In genomic region chr9:85455382-85455781, GRCm38 (mm10) we compare ENCODE assay signal across 28 mouse cellular contexts.
DNase-seq lines count a peak whose midpoint lies in the region; ATAC-seq and TF ChIP-seq lines count a peak whose summit lies in the region.
"Had no signal": no experiment of that assay in that cellular context is flagged by ENCODE, and none has a peak within 500 bp of the region (broad histone marks: within the 10 kb centered on the region; RNA-seq: fewer than 3 reads in every experiment).

No protein-coding gene starts in this region.

- H3K9ac ChIP-seq in forebrain, postnatal 0 days, result no peak overlapping the region
- H3K9ac ChIP-seq in forebrain, embryonic 12.5 days, result no peak overlapping the region
- no peak overlapping the region for H3K9ac ChIP-seq in lung, postnatal 0 days (replicated peaks; ENCODE audit: low read depth)
- H3K9ac ChIP-seq in heart, embryonic 12.5 days, result no peak overlapping the region
- H3K9ac ChIP-seq: embryonic facial prominence, embryonic 12.5 days; embryonic facial prominence, embryonic 15.5 days; forebrain, embryonic 13.5 days; heart, embryonic 13.5 days; hindbrain, embryonic 14.5 days had no signal

- 68% methylated on average over 4 of the region's 4 CpGs for WGBS in forebrain, postnatal 0 days
- 90% methylated on average over 4 of the region's 4 CpGs for WGBS in forebrain, embryonic 12.5 days
- 73% methylated on average over 4 of the region's 4 CpGs for WGBS in lung, postnatal 0 days
- 84% methylated on average over 4 of the region's 4 CpGs for WGBS in heart, embryonic 12.5 days

- ATAC-seq in forebrain, postnatal 0 days, result peak; percentile 69
- no peak for ATAC-seq in forebrain, embryonic 12.5 days (ENCODE audit: low FRiP score)
- ATAC-seq in lung, postnatal 0 days, result no peak
- ATAC-seq in heart, embryonic 12.5 days (ENCODE audit: insufficient number of reproducible peaks, low FRiP score), result no peak
- ATAC-seq: forebrain, embryonic 13.5 days; hindbrain, postnatal 0 days; inflammation-experienced regulatory T-cells, adult 6 months; intestine, embryonic 16.5 days had no signal

- no peak overlapping the region for H3K27ac ChIP-seq in forebrain, postnatal 0 days (ENCODE audit: low read depth, low read length)
- no peak overlapping the region for H3K27ac ChIP-seq in forebrain, embryonic 12.5 days
- H3K27ac ChIP-seq in lung, postnatal 0 days (ENCODE audit: low read length), result no peak overlapping the region
- no peak overlapping the region for H3K27ac ChIP-seq in heart, embryonic 12.5 days (ENCODE audit: poor library complexity, severe bottlenecking)
- H3K27ac ChIP-seq: embryonic facial prominence, embryonic 12.5 days; embryonic facial prominence, embryonic 15.5 days; forebrain, embryonic 13.5 days; heart, embryonic 13.5 days; hindbrain, embryonic 14.5 days; hindbrain, postnatal 0 days had no signal

- no peak for TF ChIP-seq EP300 in lung, postnatal 0 days (IDR thresholded peaks at IDR 0.05)

- H3K4me2 ChIP-seq in forebrain, postnatal 0 days (ENCODE audit: low read depth), result no peak overlapping the region
- no peak overlapping the region for H3K4me2 ChIP-seq in forebrain, embryonic 12.5 days
- no peak overlapping the region for H3K4me2 ChIP-seq in lung, postnatal 0 days (replicated peaks; ENCODE audit: low read depth, low read length)
- no peak overlapping the region for H3K4me2 ChIP-seq in heart, embryonic 12.5 days
- H3K4me2 ChIP-seq: embryonic facial prominence, embryonic 12.5 days; embryonic facial prominence, embryonic 15.5 days; forebrain, embryonic 13.5 days; heart, embryonic 13.5 days; hindbrain, embryonic 14.5 days had no signal

- no peaks in the 10 kb centered on the region for H3K27me3 ChIP-seq in forebrain, postnatal 0 days (ENCODE audit: insufficient read depth, low read length)
- H3K27me3 ChIP-seq in forebrain, embryonic 12.5 days, result no peaks in the 10 kb centered on the region
- no peaks in the 10 kb centered on the region for H3K27me3 ChIP-seq in lung, postnatal 0 days (replicated peaks; ENCODE audit: insufficient read depth, low read length)
- no peaks in the 10 kb centered on the region for H3K27me3 ChIP-seq in heart, embryonic 12.5 days (replicated peaks)
- H3K27me3 ChIP-seq: CH12.LX; embryonic facial prominence, embryonic 12.5 days; embryonic facial prominence, embryonic 15.5 days; forebrain, embryonic 13.5 days; heart, embryonic 13.5 days had no signal

- DNase-seq in forebrain, postnatal 0 days, result peak; percentile 21
- DNase-seq in lung, postnatal 0 days (ENCODE audit: low spot score), result peak; percentile 7
- no peak for DNase-seq in lung, postnatal 25 days (ENCODE audit: low spot score)
- peak; percentile 14 for DNase-seq in adipocyte (ENCODE audit: low spot score)
- DNase-seq in telencephalon, adult 2 months (ENCODE audit: low read depth, low spot score), result peak; percentile 6
- DNase-seq: adrenal gland, postnatal 10 days; adrenal gland, postnatal 36 days; B cell, adult 2 months; cerebellum, adult 11 months; cerebellum, adult 2 months; cerebellum, adult 9-11 months; cerebellum, postnatal 25 days; gastrocnemius, postnatal 25 days; heart, postnatal 14 days; heart, postnatal 4 days had no signal

- TF ChIP-seq CTCF in forebrain, postnatal 0 days (IDR thresholded peaks at IDR 0.05; ENCODE audit: low read depth), result no peak
- TF ChIP-seq CTCF in lung, postnatal 0 days (IDR thresholded peaks at IDR 0.05), result no peak

- no peaks in the 10 kb centered on the region for H3K4me1 ChIP-seq in forebrain, postnatal 0 days (ENCODE audit: insufficient read depth)
- no peaks in the 10 kb centered on the region for H3K4me1 ChIP-seq in forebrain, embryonic 12.5 days
- H3K4me1 ChIP-seq in lung, postnatal 0 days (ENCODE audit: insufficient read depth, low read depth, low read length), result no peaks in the 10 kb centered on the region
- no peaks in the 10 kb centered on the region for H3K4me1 ChIP-seq in heart, embryonic 12.5 days (replicated peaks)
- H3K4me1 ChIP-seq: embryonic facial prominence, embryonic 12.5 days; embryonic facial prominence, embryonic 15.5 days; forebrain, embryonic 13.5 days; heart, embryonic 13.5 days had no signal

- no peaks in the 10 kb centered on the region for H3K9me3 ChIP-seq in forebrain, postnatal 0 days (ENCODE audit: low read length)
- H3K9me3 ChIP-seq in forebrain, embryonic 12.5 days, result no peaks in the 10 kb centered on the region
- H3K9me3 ChIP-seq in lung, postnatal 0 days (ENCODE audit: low read length), result no peaks in the 10 kb centered on the region
- no peaks in the 10 kb centered on the region for H3K9me3 ChIP-seq in heart, embryonic 12.5 days (replicated peaks)
- H3K9me3 ChIP-seq: embryonic facial prominence, embryonic 12.5 days; embryonic facial prominence, embryonic 15.5 days; forebrain, embryonic 13.5 days; heart, embryonic 13.5 days had no signal

- H3K4me3 ChIP-seq in forebrain, postnatal 0 days (ENCODE audit: low read depth, low read length), result no peak overlapping the region
- no peak overlapping the region for H3K4me3 ChIP-seq in forebrain, embryonic 12.5 days (replicated peaks)
- no peak overlapping the region for H3K4me3 ChIP-seq in lung, postnatal 0 days (ENCODE audit: low read depth, low read length)
- no peak overlapping the region for H3K4me3 ChIP-seq in heart, embryonic 12.5 days
- H3K4me3 ChIP-seq: embryonic facial prominence, embryonic 12.5 days; embryonic facial prominence, embryonic 15.5 days; erythroblast, embryonic 14.5 days; forebrain, embryonic 13.5 days; heart, embryonic 13.5 days had no signal

- no peaks in the 10 kb centered on the region for H3K36me3 ChIP-seq in forebrain, postnatal 0 days (ENCODE audit: insufficient read depth)
- no peaks in the 10 kb centered on the region for H3K36me3 ChIP-seq in forebrain, embryonic 12.5 days (replicated peaks)
- no peaks in the 10 kb centered on the region for H3K36me3 ChIP-seq in lung, postnatal 0 days (ENCODE audit: insufficient read depth, low read length)
- no peaks in the 10 kb centered on the region for H3K36me3 ChIP-seq in heart, embryonic 12.5 days
- H3K36me3 ChIP-seq: embryonic facial prominence, embryonic 12.5 days; embryonic facial prominence, embryonic 15.5 days; G1E; heart, embryonic 13.5 days had no signal
